Mouse (Mus musculus) heart, embryonic 15.5 days (tissue): ENCODE results near the gene Sco1. TPM values are rescaled to one million over a fixed set of nuclear protein-coding genes. Genes with fewer than 3 reads are reported as not detected.

Experiments used
- ATAC-seq: fragments of 200-750 bp; cut with Nextera tagmentation; replicated peaks from 2 replicates; pipeline ENCODE4 v1.8.0; 2017; ENCODE audit warnings: low read depth, moderate TSS enrichment; ENCODE audit not compliant: insufficient number of reproducible peaks, insufficient read depth, low FRiP score
- H3K27ac ChIP-seq: fragments of 300-500 bp; sonication (generic); 2 replicates; pipeline ENCODE4 v1.5.1; 2015; ENCODE audit warnings: mild to moderate bottlenecking, inconsistent platforms
- H3K27me3 ChIP-seq: fragments of 300-500 bp; sonication (generic); 2 replicates; pipeline ENCODE4 v1.6.1; 2015; ENCODE audit warnings: inconsistent platforms
- H3K36me3 ChIP-seq: fragments of 300-500 bp; sonication (generic); 2 replicates; pipeline ENCODE4 v1.6.1; 2015; ENCODE audit warnings: mild to moderate bottlenecking, inconsistent platforms
- H3K4me1 ChIP-seq: fragments of 300-500 bp; sonication (generic); replicated peaks from 2 replicates; pipeline ENCODE4 v1.6.1; 2015; ENCODE audit warnings: inconsistent platforms
- H3K4me2 ChIP-seq: fragments of 300-500 bp; sonication (generic); 2 replicates; pipeline ENCODE4 v1.6.1; 2015; ENCODE audit warnings: inconsistent platforms, mild to moderate bottlenecking, moderate library complexity
- H3K4me3 ChIP-seq: fragments of 300-500 bp; sonication (generic); 2 replicates; pipeline ENCODE4 v1.5.1; 2015; ENCODE audit warnings: mild to moderate bottlenecking, inconsistent platforms
- H3K9ac ChIP-seq: fragments of 300-500 bp; sonication (generic); 2 replicates; pipeline ENCODE4 v1.6.1; 2015; ENCODE audit warnings: mild to moderate bottlenecking, inconsistent platforms
- H3K9me3 ChIP-seq: fragments of 300-500 bp; sonication (generic); replicated peaks from 2 replicates; pipeline ENCODE4 v1.6.1; 2016; ENCODE audit warnings: inconsistent platforms
- WGBS: fragments of 180-500 bp; shearing (Covaris S2); methylation state at CpG from one replicate; pipeline ENCODE4 v1.1.7; 2015; ENCODE audit warnings: mixed read lengths; 5-methylcytosine and 5-hydroxymethylcytosine counted together
- polyA plus RNA-seq: library from polyadenylated mRNA; unstranded; fragments of >200 nt; fragmentation: Nextera tagmentation; extraction: Ambion mirVana; gene quantifications from 2 replicates; pipeline ENCODE4 v1.2.1, GENCODE M21; 2015

Sco1 gene
- polyA plus RNA-seq, 1 experiment from 2014 or later = 17.5 TPM

- H3K9me3 ChIP-seq = no peaks in the 10 kb centered on the region
- peak overlapping the region; percentile 53 for H3K27ac ChIP-seq
- no peak for ATAC-seq
- H3K9ac ChIP-seq = no peak overlapping the region
- no peak overlapping the region for H3K4me3 ChIP-seq
- 44% methylated on average over 1 of the region's 1 CpGs for WGBS
- H3K4me1 ChIP-seq = peaks cover 13% of the 10 kb centered on the region
- H3K4me2 ChIP-seq = no peak overlapping the region
- no peaks in the 10 kb centered on the region for H3K36me3 ChIP-seq
- H3K27me3 ChIP-seq = peaks cover 7% of the 10 kb centered on the region
Observed at GRCm38 (mm10) chr11:67104242-67104641, 51.8 kb downstream of the Sco1 start.

DNA sequence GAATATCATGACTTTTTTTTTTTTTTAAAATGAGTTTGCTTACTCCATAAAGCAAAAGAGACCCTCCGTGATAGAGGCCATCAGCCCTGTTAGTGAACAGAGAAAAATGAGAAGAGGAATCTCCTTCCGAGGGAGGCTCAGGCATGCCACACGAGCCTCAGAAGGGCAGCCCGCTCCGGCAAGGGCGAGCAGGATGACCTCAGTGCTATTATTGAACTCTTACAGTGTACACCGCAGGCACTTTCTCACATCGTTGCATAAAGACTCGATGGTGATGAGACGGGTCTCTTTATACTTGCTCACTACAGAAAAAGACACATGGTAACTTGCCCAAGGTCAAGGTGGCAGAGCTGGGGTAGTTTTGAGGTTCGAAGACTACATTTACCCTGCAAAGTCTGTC lies 52.2 kb downstream of the Sco1 start:
- 0 out of 2 replicates have a peak, but pooled peaks have one; percentile 61 for ATAC-seq
- Histone ChIP-seq H3K27ac (peak overlapping the region; percentile 53), H3K4me2 (no peak overlapping the region), H3K9ac (no peak overlapping the region), H3K36me3 (no peaks in the 10 kb centered on the region), H3K4me3 (no peak overlapping the region), H3K9me3 (no peaks in the 10 kb centered on the region), H3K27me3 (peaks cover 2% of the 10 kb centered on the region; the same call in 1 of the 2 replicates), H3K4me1 (peaks cover 13% of the 10 kb centered on the region)
- 46% methylated on average over 11 of the region's 11 CpGs for WGBS

DNA sequence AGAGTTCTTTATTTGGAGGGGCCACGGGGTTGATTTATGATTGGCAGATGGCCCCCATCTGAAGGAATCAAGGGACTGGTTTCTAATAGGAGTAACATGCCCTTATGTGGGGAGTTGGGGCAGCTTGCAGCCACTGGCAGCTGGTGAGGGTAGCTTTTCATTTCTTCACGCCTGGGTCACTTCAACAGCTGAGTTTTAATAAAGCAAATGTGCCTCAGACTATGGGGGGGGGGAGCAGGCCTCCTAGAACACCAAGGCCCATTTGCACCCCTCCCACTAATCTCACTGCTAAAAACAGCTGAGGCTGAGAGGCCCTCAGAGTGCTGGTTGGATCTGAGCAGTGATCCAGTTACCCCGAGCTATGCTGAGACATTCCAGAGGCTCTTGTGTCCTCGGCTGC lies 53.2 kb downstream of the Sco1 start:
- Histone ChIP-seq H3K27me3 (no peaks in the 10 kb centered on the region), H3K4me1 (peaks cover 13% of the 10 kb centered on the region), H3K9me3 (no peaks in the 10 kb centered on the region), H3K36me3 (no peaks in the 10 kb centered on the region), H3K9ac (no peak overlapping the region), H3K27ac (no peak overlapping the region), H3K4me3 (no peak overlapping the region), H3K4me2 (no peak overlapping the region)
- 0 out of 2 replicates have a peak, but pooled peaks have one; percentile 32 for ATAC-seq
- 42% methylated on average over 4 of the region's 4 CpGs for WGBS

DNA sequence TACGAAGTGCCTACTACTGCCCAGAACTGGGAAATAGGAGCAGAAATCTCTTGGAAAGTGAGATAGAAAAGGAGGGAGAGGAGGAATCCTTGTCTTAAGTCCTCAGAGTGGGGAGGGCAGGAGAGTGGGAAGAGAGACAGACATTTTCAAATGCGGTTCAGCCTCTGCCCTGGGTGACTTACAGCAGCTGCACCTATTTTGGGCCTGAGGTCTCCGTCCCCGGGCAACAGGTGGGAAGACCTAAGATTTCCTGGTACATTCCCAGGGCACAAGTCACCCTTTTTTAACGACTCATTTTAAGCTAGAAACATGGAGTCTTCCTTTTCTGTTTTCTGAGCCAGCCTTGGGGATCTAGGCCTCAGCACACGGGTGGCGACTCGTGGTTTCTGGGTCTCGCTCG lies 54.5 kb downstream of the Sco1 start:
- 86% methylated on average over 10 of the region's 10 CpGs for WGBS
- H3K4me3 ChIP-seq = no peak overlapping the region
- H3K27me3 ChIP-seq = 0 out of 2 replicates have a peak, but pooled peaks cover 3% of the 10 kb centered on the region
- H3K4me1 ChIP-seq = peaks cover 13% of the 10 kb centered on the region
- H3K36me3 ChIP-seq = no peaks in the 10 kb centered on the region
- H3K9me3 ChIP-seq = no peaks in the 10 kb centered on the region
- no peak overlapping the region for H3K9ac ChIP-seq
- H3K4me2 ChIP-seq = no peak overlapping the region
- no peak overlapping the region for H3K27ac ChIP-seq
- ATAC-seq = no peak

GRCm38 (mm10) chr11:67110168-67110948 lies 57.9 kb downstream of the Sco1 start:
- Histone ChIP-seq H3K9ac (no peak overlapping the region), H3K27me3 (0 out of 2 replicates have a peak, but pooled peaks cover 3% of the 10 kb centered on the region), H3K4me1 (peaks cover 5% of the 10 kb centered on the region), H3K27ac (no peak overlapping the region), H3K36me3 (no peaks in the 10 kb centered on the region), H3K4me2 (no peak overlapping the region), H3K4me3 (no peak overlapping the region), H3K9me3 (no peaks in the 10 kb centered on the region)
- 28% methylated on average over 5 of the region's 5 CpGs for WGBS
- ATAC-seq = no peak

DNA sequence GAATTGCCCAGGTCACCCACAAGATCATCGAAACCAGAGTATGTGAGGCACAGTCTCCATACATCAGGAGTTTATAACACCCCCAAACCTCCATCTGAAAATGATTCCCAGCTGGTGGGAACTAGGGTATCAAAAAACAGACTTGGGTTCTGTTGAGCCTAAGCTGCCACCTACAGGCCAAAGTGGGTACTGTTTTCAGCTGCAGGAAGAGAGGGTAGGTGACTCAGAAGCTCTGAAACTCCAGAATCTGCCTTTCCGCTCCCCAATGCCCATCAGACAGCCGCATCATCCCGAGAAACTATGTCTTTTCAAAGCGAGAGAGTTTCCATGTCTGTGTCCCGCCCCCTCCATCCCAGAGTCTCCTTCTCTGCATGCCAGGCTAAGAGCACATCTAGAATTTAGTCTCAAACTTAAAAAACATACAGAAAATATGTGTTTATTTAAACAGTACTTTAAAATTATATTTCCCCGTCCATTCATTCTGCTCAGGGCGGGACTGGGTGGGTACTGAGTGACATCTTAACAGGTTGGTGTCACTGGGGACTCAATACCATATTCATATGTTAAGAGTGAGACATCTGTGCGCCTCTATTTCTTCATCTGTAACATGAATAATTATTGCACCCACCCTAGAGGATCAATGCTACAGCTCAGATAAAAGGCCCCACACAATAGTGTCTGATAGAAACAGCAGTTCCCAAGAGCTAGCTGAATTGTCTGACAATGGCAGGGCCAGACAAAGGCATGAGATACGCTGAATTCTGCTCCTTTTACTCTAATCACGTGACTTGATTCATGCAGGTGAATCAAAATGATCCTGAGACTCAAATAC lies 59.8 kb downstream of the Sco1 start:
- 0 out of 2 replicates have a peak, but pooled peaks cover 3% of the 10 kb centered on the region for H3K27me3 ChIP-seq
- H3K9me3 ChIP-seq = no peaks in the 10 kb centered on the region
- no peak overlapping the region for H3K9ac ChIP-seq
- no peak overlapping the region for H3K4me3 ChIP-seq
- H3K4me1 ChIP-seq = no peaks in the 10 kb centered on the region
- no peak for ATAC-seq
- no peaks in the 10 kb centered on the region for H3K36me3 ChIP-seq
- 31% methylated on average over 11 of the region's 11 CpGs for WGBS
- no peak overlapping the region for H3K4me2 ChIP-seq
- no peak overlapping the region for H3K27ac ChIP-seq

- no peak overlapping the region for H3K4me3 ChIP-seq
- H3K27ac ChIP-seq = no peak overlapping the region
- 0 out of 2 replicates have a peak, but pooled peaks cover 3% of the 10 kb centered on the region for H3K27me3 ChIP-seq
- H3K9ac ChIP-seq = no peak overlapping the region
- H3K36me3 ChIP-seq = no peaks in the 10 kb centered on the region
- no peak for ATAC-seq
- H3K4me1 ChIP-seq = no peaks in the 10 kb centered on the region
- no peak overlapping the region for H3K4me2 ChIP-seq
- H3K9me3 ChIP-seq = no peaks in the 10 kb centered on the region
- WGBS = 39% methylated on average over 11 of the region's 11 CpGs
Observed at GRCm38 (mm10) chr11:67112851-67113202, 60.4 kb downstream of the Sco1 start.

DNA sequence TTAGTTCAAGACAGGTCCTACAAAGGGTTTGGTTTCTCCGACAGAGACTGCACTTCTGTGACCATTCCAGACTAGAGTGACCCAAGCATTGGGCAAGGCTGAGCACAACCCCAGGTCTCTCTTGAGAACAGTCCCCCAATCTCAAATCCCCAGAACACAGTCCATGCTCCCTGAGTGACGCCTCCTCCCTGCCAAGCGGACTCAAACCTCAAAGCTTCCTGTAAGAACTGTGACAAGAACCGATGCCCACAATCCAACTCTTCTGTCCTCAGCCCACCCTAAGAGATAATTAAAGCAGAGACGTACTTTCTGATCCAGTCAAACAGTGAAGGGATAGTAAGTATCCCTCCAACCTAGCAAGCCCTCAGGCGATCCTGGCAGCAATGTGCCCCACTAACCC lies 60.9 kb downstream of the Sco1 start:
- 84% methylated on average over 6 of the region's 6 CpGs for WGBS
- no peak overlapping the region for H3K9ac ChIP-seq
- H3K27me3 ChIP-seq = 0 out of 2 replicates have a peak, but pooled peaks cover 3% of the 10 kb centered on the region
- H3K4me2 ChIP-seq = no peak overlapping the region
- H3K9me3 ChIP-seq = no peaks in the 10 kb centered on the region
- no peak overlapping the region for H3K27ac ChIP-seq
- no peaks in the 10 kb centered on the region for H3K36me3 ChIP-seq
- H3K4me3 ChIP-seq = no peak overlapping the region
- no peak for ATAC-seq
- H3K4me1 ChIP-seq = no peaks in the 10 kb centered on the region

- no peak for ATAC-seq
- Histone ChIP-seq H3K4me1 (no peaks in the 10 kb centered on the region), H3K9me3 (no peaks in the 10 kb centered on the region), H3K9ac (no peak overlapping the region), H3K36me3 (no peaks in the 10 kb centered on the region), H3K4me3 (no peak overlapping the region), H3K27ac (no peak overlapping the region), H3K4me2 (no peak overlapping the region), H3K27me3 (0 out of 2 replicates have a peak, but pooled peaks cover 3% of the 10 kb centered on the region)
- 82% methylated on average over 5 of the region's 5 CpGs for WGBS
Observed at GRCm38 (mm10) chr11:67114261-67114660, 61.8 kb downstream of the Sco1 start.

GRCm38 (mm10) chr11:67114901-67115300 lies 62.4 kb downstream of the Sco1 start:
- WGBS = 80% methylated on average over 12 of the region's 12 CpGs

More at GRCm38 (mm10) chr11:67114901-67115300, 62.4 kb downstream of the Sco1 start:
- no peak overlapping the region for H3K9ac ChIP-seq
- no peak overlapping the region for H3K27ac ChIP-seq
- no peaks in the 10 kb centered on the region for H3K36me3 ChIP-seq
- no peaks in the 10 kb centered on the region for H3K4me1 ChIP-seq
- H3K4me2 ChIP-seq = no peak overlapping the region
- H3K27me3 ChIP-seq = 0 out of 2 replicates have a peak, but pooled peaks cover 3% of the 10 kb centered on the region
- H3K4me3 ChIP-seq = no peak overlapping the region
- no peaks in the 10 kb centered on the region for H3K9me3 ChIP-seq
- no peak for ATAC-seq
